Mouse (Mus musculus): ENCODE data around the gene Fam71d. TPM values are rescaled to one million over a fixed set of nuclear protein-coding genes. Genes with fewer than 3 reads are reported as not detected.

The Fam71d gene
- total RNA-seq (2021): under 1 TPM in 1 of 2 experiments, not detected in 1; 0.27 TPM
- long read RNA-seq, experiment 1: 0 reads
- long read RNA-seq, experiment 2: 0 reads

- no peak for DNase-seq
- intact Hi-C loops (cut with DNase I): no loop called here
These were observed at the start of gene Fam71d for GRCm38 (mm10) chr12:78691325-78691724. Gene Fam71d, plus strand, starts transcription at chr12:78691535.

- no peak for DNase-seq
- intact Hi-C loops (cut with DNase I): no loop called here
These were observed 47.6 kb upstream of the Fam71d start for GRCm38 (mm10) chr12:78643691-78644090.

GRCm38 (mm10) chr12:78645282-78645681 is 46.1 kb upstream of the Fam71d start:
- intact Hi-C loops (cut with DNase I): no loop called here
- no peak for DNase-seq

GRCm38 (mm10) chr12:78659718-78660304 is 31.5 kb upstream of the Fam71d start:
- intact Hi-C loops (cut with DNase I): no loop called here
- DNase-seq: no peak

- no peak for DNase-seq
- intact Hi-C loops (cut with DNase I): no loop called here
These were observed 13.1 kb upstream of the Fam71d start for GRCm38 (mm10) chr12:78678101-78678806.

- intact Hi-C loops (cut with DNase I): no loop called here
- no peak for DNase-seq
These were observed 12.5 kb upstream of the Fam71d start for GRCm38 (mm10) chr12:78678807-78679189.

- intact Hi-C loops (cut with DNase I): no loop called here
- DNase-seq: no peak
These were observed 10.3 kb upstream of the Fam71d start for GRCm38 (mm10) chr12:78681048-78681447.

GRCm38 (mm10) chr12:78682279-78682678 is 9.1 kb upstream of the Fam71d start:
- no peak for DNase-seq
- intact Hi-C loops (cut with DNase I): no loop called here

GRCm38 (mm10) chr12:78685669-78686215 is 5.6 kb upstream of the Fam71d start:
- intact Hi-C loops (cut with DNase I): no loop called here
- no peak for DNase-seq

- intact Hi-C loops (cut with DNase I): no loop called here
- DNase-seq: no peak
These were observed 2.5 kb upstream of the Fam71d start for GRCm38 (mm10) chr12:78688876-78689275.

- intact Hi-C loops (cut with DNase I): no loop called here
These were observed 1.9 kb downstream of the Fam71d start for GRCm38 (mm10) chr12:78693281-78693680.

GRCm38 (mm10) chr12:78717783-78718182 is 26.4 kb downstream of the Fam71d start:
- DNase-seq: no peak
- intact Hi-C loops (cut with DNase I): no loop called here

More at GRCm38 (mm10) chr12:78693281-78693680, 1.9 kb downstream of the Fam71d start:
- no peak for DNase-seq

- DNase-seq: no peak
- intact Hi-C loops (cut with DNase I): no loop called here
These were observed 36.4 kb downstream of the Fam71d start for GRCm38 (mm10) chr12:78727723-78728122.

GRCm38 (mm10) chr12:78739633-78740032 is 48.3 kb downstream of the Fam71d start:
- intact Hi-C loops (cut with DNase I): loop anchor here (10.0 kb wide), 1 partner anchor 515 kb away; the partner anchor contains the start of gene Gphn
- no peak for DNase-seq

GRCm38 (mm10) chr12:78740289-78740688 is 49.0 kb downstream of the Fam71d start:
- DNase-seq: no peak
- intact Hi-C loops (cut with DNase I): loop anchor here (10.0 kb wide), 1 partner anchor 515 kb away; the partner anchor contains the start of gene Gphn

GRCm38 (mm10) chr12:78746226-78746625 is 54.9 kb downstream of the Fam71d start:
- intact Hi-C loops (cut with DNase I): loop anchor here (5.0 to 10.0 kb wide), 3 partner anchors 66 to 521 kb away; partner anchors contain the start of genes Atp6v1d, Eif2s1 and Gphn
- DNase-seq: no peak

GRCm38 (mm10) chr12:78747406-78747805 is 56.1 kb downstream of the Fam71d start:
- no peak for DNase-seq
- intact Hi-C loops (cut with DNase I): loop anchor here (5.0 to 10.0 kb wide), 3 partner anchors 65 to 523 kb away; partner anchors contain the start of genes Atp6v1d, Eif2s1 and Gphn

- peak in 1 of 2 experiments; percentile 16 for DNase-seq
- intact Hi-C loops (cut with DNase I): loop anchor here (5.0 to 10.0 kb wide), 3 partner anchors 64 to 523 kb away; partner anchors contain the start of genes Atp6v1d, Eif2s1 and Gphn
These were observed 56.8 kb downstream of the Fam71d start for GRCm38 (mm10) chr12:78748113-78748512.

- peak; percentile 97 to 99 for DNase-seq
- intact Hi-C loops (cut with DNase I): loop anchor here (5.0 to 10.0 kb wide), 3 partner anchors 64 to 524 kb away; partner anchors contain the start of genes Atp6v1d, Eif2s1 and Gphn
These were observed 57.4 kb downstream of the Fam71d start, which contains the start of gene Mpp5 for GRCm38 (mm10) chr12:78748557-78749377. Gene Mpp5, plus strand, starts transcription at chr12:78748907.

GRCm38 (mm10) chr12:78749378-78749801 is 58.1 kb downstream of the Fam71d start:
- intact Hi-C loops (cut with DNase I): loop anchor here (5.0 to 10.0 kb wide), 3 partner anchors 63 to 525 kb away; partner anchors contain the start of genes Atp6v1d, Eif2s1 and Gphn
- peak; percentile 64 to 71 for DNase-seq
